Mouse (Mus musculus) megakaryocyte, embryonic 14.5 days (primary cell): ENCODE data around the gene Fam19a1.

Experiments used
- FLI1 ChIP-seq: IDR thresholded peaks from 2 replicates; pipeline ENCODE4 v1.6.1; 2012; ENCODE audit warnings: low read length, inconsistent platforms, mixed read lengths
- GATA1 ChIP-seq: IDR thresholded peaks from 3 replicates; pipeline ENCODE4 v1.6.1; 2012; ENCODE audit warnings: mixed read lengths, low read length, inconsistent platforms, borderline replicate concordance

GRCm38 (mm10) chr6:96093716-96094115 is 19.2 kb upstream of the Fam19a1 start:
- TF ChIP-seq GATA1 (no peak), FLI1 (no peak)
